Mouse (Mus musculus): ENCODE measurements at regions not wholly inside any gene's neighbourhood (a gene's known extent, or its start where the extent isn't known, plus 50 kb on each side); places are given as distances from the start of the nearest gene placed in this dataset.

DNA sequence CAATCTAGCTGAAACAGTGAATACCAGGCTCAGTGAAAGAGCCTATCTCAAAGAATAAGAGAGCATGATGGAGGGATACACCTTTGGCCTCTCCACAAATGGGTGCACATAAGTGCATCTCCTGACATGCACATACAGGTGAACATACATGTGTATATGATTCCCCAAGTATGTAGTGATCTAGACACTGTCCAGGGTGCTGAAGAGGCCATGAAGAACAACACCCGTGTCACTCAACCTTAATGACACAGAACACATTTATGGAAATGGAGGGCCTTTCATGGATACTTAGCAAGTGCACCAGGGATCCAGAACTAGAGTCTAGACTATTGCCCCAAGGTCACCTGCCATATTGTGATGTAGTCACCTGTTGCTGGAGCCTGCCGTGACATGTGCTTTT lies 56.9 kb downstream of the Spata19 start:
- 86% methylated on average over 2 of the region's 2 CpGs for WGBS
- Histone ChIP-seq H3K4me2 (replicated peaks) (no peak overlapping the region), H3K4me3 (replicated peaks) (no peak overlapping the region), H3K4me1 (replicated peaks) (peaks cover 20% of the 10 kb centered on the region), H3K27ac (no peak overlapping the region), H3K9ac (replicated peaks) (no peak overlapping the region), H3K27me3 (no peaks in the 10 kb centered on the region), H3K9me3 (no peaks in the 10 kb centered on the region), H3K36me3 (no peaks in the 10 kb centered on the region)
- no peak for ATAC-seq

DNA sequence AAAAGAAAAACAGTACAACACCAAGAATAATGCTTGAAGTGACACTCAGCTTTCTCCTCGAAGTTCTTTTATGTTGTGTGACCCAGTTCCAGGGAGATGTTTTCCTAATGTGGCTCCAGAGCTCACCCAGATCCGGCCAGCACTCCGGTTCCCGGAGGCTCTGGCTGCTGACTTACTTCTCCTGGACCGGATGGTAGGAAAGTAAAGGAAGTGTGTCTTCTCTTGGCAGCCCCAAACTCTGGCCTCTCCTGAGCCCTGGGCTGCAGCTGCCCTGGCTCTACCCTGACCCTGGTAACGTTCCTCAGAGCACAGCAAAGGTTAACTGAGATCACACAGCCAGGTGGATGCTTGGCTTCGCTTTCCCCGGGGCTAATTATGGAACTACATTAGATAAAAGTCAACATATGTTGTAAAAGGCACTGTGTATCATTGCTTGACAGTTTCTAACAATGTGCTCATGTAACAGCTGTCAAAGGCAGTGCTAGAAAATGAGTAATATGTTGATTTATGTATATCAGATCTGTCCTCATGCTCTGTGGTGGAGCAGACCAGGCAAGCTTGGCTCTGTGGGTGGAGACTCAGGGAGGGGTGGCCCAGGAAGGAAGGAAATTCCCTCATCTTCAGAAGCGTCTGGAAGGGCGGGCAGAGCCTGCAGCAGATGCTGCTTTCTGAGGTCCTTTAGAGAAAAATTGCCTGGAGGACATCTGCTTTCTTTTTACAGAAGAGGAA lies 57.5 kb downstream of the Spata19 start:
- Histone ChIP-seq H3K4me2 (replicated peaks) (no peak overlapping the region), H3K9ac (replicated peaks) (no peak overlapping the region), H3K4me3 (replicated peaks) (no peak overlapping the region), H3K4me1 (replicated peaks) (peaks cover 22% of the 10 kb centered on the region), H3K36me3 (no peaks in the 10 kb centered on the region), H3K27me3 (no peaks in the 10 kb centered on the region), H3K27ac (no peak overlapping the region), H3K9me3 (no peaks in the 10 kb centered on the region)
- WGBS = 68% methylated on average over 10 of the region's 10 CpGs
- ATAC-seq = peak; percentile 44; the same call in 1 of the 2 replicates

DNA sequence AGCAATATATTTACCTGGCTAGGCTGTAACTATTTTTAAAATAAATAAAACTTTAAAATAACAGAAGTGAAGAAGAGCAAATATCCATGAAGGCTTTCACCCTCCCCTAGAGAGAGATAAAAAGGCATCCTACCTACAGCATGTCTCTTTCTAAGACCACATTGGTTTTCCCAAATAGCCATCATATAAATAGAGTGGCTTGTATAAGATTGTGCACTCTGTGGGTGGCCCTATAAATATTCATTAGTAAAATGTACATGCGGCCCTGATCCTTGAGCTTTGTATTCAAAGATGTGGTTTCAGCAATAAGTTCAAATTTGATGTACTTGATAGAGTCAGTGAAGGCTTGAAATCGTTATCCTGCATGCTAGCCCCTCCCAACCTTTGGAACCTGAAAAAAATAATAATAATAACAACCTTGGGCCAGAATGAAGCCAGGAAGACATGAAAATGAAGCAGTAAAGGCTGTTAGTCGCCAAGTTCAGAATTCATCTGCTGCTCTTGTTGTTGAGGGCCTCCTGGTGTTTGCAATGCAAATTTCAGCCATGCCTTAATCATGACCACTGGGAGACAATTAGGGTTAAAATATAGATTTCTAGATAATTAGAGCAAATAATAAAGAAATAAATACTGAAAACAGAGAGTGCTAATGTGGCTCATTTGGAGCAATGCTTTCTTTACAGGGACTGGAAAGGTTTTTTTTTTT lies 61.9 kb downstream of the Spata19 start:
- ATAC-seq = peak; percentile 24; the same call in 1 of the 2 replicates
- H3K36me3 ChIP-seq = no peaks in the 10 kb centered on the region
- no peak overlapping the region for H3K4me2 ChIP-seq (replicated peaks)
- no peak overlapping the region for H3K9ac ChIP-seq (replicated peaks)
- H3K9me3 ChIP-seq = no peaks in the 10 kb centered on the region
- 14% methylated on average over 3 of the region's 3 CpGs for WGBS
- H3K27me3 ChIP-seq = no peaks in the 10 kb centered on the region
- H3K4me1 ChIP-seq (replicated peaks) = peaks cover 15% of the 10 kb centered on the region
- H3K4me3 ChIP-seq (replicated peaks) = no peak overlapping the region
- no peak overlapping the region for H3K27ac ChIP-seq

DNA sequence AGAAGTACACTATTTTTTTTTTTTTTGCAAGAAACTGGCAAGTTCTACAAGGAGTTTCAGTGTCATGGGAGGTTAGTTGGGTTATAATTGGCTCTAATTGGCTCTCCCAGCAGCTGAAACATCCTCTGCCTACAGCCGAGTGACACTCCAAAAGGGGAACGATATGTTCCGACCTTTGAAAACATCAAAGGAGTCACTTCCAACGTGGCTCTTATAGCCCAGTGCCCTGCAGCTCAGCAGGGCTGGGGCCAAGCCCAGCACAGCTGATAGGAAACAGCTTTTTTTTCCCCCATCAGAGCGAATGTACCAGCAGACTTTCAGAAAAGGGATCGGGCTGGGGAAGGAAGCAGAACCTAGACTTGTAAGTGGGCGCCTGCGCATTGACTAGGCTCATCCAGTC lies 64.4 kb downstream of the Spata19 start:
- Histone ChIP-seq H3K27ac (no peak overlapping the region), H3K36me3 (no peaks in the 10 kb centered on the region), H3K4me1 (replicated peaks) (peaks cover 8% of the 10 kb centered on the region), H3K9me3 (no peaks in the 10 kb centered on the region), H3K9ac (replicated peaks) (no peak overlapping the region), H3K4me3 (replicated peaks) (no peak overlapping the region), H3K27me3 (no peaks in the 10 kb centered on the region), H3K4me2 (replicated peaks) (no peak overlapping the region)
- ATAC-seq = 0 out of 2 replicates have a peak, but pooled peaks have one; percentile 56
- WGBS = 44% methylated on average over 8 of the region's 8 CpGs

DNA sequence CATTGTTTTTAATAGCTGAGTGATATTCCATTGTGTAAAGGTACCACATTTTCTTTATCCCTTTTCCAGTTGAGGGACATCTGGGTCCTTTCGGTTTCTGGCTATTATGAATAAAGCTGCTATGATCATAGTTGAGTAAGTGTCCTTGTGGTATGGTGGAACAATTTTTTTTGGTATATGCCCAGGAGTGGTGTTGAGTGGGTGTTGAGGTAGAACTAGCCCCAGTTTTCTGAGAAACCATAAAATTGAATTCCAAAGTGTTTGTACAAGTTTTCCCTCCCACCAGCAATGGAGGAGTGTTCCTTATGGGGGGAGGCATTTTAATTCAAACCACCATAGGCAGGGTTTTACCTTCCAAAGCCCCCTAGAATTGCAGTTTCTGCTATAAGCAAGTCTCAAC lies 67.4 kb downstream of the Spata19 start:
- Histone ChIP-seq H3K4me2 (replicated peaks) (no peak overlapping the region), H3K4me1 (replicated peaks) (no peaks in the 10 kb centered on the region), H3K27ac (no peak overlapping the region), H3K4me3 (replicated peaks) (no peak overlapping the region), H3K36me3 (no peaks in the 10 kb centered on the region), H3K9me3 (no peaks in the 10 kb centered on the region), H3K27me3 (no peaks in the 10 kb centered on the region), H3K9ac (replicated peaks) (no peak overlapping the region)
- WGBS = 92% methylated on average over 1 of the region's 1 CpGs
- no peak for ATAC-seq

DNA sequence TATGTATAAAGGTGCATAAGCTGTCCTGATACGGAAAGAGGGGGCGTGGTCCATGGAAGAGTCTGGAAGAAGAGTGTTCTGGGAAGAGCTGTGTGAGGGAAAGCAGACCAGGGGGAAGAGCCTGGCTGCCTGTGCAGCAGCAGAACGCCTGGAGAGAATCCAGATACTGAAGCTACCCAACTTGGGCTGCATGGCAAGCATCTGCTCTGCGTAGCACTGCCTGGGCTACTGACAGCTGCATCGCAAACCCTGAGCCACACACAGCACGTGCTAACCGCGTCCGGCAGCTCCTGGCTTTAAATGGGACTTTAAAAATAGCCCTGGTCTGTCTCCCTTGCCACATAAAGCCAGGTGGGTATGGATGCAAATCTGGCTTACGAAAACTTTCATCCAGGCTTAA lies 78.9 kb downstream of the Spata19 start:
- ATAC-seq = no peak
- H3K9ac ChIP-seq (replicated peaks) = no peak overlapping the region
- no peaks in the 10 kb centered on the region for H3K9me3 ChIP-seq
- no peak overlapping the region for H3K27ac ChIP-seq
- no peaks in the 10 kb centered on the region for H3K27me3 ChIP-seq
- H3K4me1 ChIP-seq (replicated peaks) = peaks cover 10% of the 10 kb centered on the region; the same call in 1 of the 2 replicates
- WGBS = 89% methylated on average over 10 of the region's 10 CpGs
- H3K36me3 ChIP-seq = no peaks in the 10 kb centered on the region
- H3K4me2 ChIP-seq (replicated peaks) = no peak overlapping the region
- no peak overlapping the region for H3K4me3 ChIP-seq (replicated peaks)

DNA sequence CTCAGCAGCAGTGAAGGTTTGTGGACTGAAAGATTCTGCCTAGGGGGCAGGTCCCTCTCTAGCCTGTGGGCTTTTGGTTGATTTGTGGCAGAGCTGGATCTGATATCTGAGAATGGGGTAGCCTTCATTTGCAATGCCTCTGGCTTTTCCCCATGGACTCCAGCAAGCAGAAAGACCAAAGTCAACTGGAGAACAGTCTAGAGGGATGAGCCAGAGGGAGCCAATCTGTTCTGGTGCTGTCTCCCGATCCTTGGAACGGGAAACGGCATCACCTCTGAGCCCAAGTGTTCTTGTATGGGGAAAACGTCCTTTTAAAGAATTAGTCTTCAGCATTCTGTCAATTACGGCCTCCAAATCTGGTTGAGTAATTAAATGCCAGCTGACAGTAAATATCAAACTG lies 80.0 kb downstream of the Spata19 start:
- no peak overlapping the region for H3K4me2 ChIP-seq (replicated peaks)
- peaks cover 10% of the 10 kb centered on the region; the same call in 1 of the 2 replicates for H3K4me1 ChIP-seq (replicated peaks)
- no peaks in the 10 kb centered on the region for H3K27me3 ChIP-seq
- no peaks in the 10 kb centered on the region for H3K36me3 ChIP-seq
- no peak overlapping the region for H3K9ac ChIP-seq (replicated peaks)
- H3K4me3 ChIP-seq (replicated peaks) = no peak overlapping the region
- H3K9me3 ChIP-seq = no peaks in the 10 kb centered on the region
- H3K27ac ChIP-seq = no peak overlapping the region
- WGBS = 67% methylated on average over 5 of the region's 5 CpGs
- ATAC-seq = no peak

DNA sequence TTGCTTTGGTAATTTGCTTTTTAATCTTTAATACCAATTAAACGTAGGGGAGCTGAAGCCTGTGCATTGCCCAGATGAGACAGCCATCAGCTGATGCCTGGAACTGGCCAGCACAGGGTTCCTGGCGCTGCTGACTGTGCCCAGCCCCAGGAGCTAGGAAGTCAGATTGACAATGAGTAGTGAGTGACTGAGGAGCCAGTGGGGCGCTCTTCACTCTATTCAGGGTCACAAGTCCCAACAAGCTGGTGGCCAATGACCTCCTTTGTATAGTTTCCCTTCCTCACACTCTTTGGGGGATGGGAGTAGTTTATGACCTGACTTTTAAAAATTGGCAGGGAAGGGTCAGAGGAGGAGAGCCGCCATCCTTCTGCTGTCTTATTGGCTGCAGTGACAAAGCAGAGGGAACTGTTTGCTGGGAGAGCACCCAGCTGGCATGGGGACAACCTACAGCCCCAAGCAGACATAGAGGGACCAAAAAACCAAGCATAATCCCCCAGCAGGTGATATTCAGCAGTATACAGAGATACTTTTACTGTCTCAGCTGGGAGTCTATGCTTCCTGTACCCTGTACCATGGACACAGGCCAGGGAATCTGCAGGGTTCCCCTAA lies 80.6 kb downstream of the Spata19 start:
- Histone ChIP-seq H3K36me3 (no peaks in the 10 kb centered on the region), H3K27me3 (no peaks in the 10 kb centered on the region), H3K9ac (replicated peaks) (no peak overlapping the region), H3K9me3 (no peaks in the 10 kb centered on the region), H3K4me1 (replicated peaks) (peaks cover 10% of the 10 kb centered on the region; the same call in 1 of the 2 replicates), H3K4me3 (replicated peaks) (no peak overlapping the region), H3K4me2 (replicated peaks) (no peak overlapping the region), H3K27ac (no peak overlapping the region)
- peak; percentile 66 for ATAC-seq
- WGBS = 64% methylated on average over 4 of the region's 4 CpGs

DNA sequence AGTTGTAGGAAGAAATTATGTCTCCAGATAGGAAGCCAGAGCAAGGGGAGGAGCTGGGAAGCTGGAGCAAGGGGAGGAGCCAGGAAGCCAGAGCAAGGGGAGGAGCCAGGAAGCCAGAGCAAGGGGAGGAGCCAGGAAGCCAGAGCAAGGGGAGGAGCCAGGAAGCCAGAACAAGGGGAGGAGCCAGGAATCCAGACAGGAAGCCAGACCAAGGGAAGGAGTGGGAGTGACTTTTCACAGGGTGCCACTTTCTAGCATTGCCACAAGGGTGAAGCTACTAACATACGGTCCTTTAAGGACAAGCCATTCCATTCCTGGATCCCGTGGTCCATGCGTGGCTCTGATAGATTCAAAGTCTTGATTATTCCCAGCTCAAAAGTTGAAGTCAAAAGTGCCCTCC lies 81.7 kb downstream of the Spata19 start:
- Histone ChIP-seq H3K4me2 (replicated peaks) (no peak overlapping the region), H3K27me3 (no peaks in the 10 kb centered on the region), H3K9ac (replicated peaks) (no peak overlapping the region), H3K27ac (no peak overlapping the region), H3K9me3 (no peaks in the 10 kb centered on the region), H3K4me3 (replicated peaks) (no peak overlapping the region), H3K36me3 (no peaks in the 10 kb centered on the region), H3K4me1 (replicated peaks) (peaks cover 10% of the 10 kb centered on the region; the same call in 1 of the 2 replicates)
- no peak for ATAC-seq
- WGBS = 92% methylated on average over 3 of the region's 3 CpGs

DNA sequence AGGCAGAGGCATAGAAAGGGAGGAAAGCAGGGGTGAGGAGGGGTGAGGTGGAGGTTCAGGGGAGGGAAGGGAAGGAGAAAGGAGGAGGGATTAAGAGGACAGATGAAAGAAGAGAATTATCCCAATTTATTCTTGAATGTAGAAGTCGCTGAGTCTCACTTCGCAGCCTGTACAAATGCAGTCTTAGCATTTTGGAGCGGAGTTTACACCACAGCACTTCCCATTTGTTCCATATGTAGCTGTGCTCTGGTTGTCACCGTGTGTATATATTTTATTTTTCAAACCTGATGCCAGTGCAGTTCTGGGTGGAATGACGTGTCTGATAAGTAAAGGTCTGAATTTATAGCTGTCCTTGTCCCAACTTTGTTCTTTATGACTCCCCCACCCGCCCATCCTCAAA lies 105.2 kb downstream of the Spata19 start:
- H3K27me3 ChIP-seq = no peaks in the 10 kb centered on the region
- H3K9ac ChIP-seq (replicated peaks) = no peak overlapping the region
- ATAC-seq = no peak

DNA sequence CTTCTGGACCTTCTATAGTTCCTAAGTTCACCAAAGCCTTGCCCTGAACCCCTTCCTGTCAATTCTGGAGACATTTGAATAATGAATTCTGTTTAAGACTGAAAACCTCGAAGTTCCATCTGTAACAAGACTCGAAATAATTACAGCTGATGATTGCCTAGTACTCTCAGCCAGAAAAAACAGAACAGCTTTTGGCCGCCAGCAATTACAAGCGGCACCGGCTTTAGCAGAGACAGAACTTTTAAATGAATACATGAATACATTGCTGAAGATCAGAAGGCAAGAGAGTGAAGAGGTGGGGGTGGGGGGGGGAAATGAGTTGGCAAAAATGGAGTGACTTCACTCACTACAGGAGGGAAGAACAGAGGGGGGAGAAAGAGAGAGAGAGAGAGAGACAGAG lies 112.6 kb downstream of the Spata19 start:
- Histone ChIP-seq H3K4me3 (replicated peaks) (no peak overlapping the region), H3K36me3 (no peaks in the 10 kb centered on the region), H3K9me3 (no peaks in the 10 kb centered on the region), H3K27ac (no peak overlapping the region), H3K9ac (replicated peaks) (no peak overlapping the region), H3K4me2 (replicated peaks) (no peak overlapping the region), H3K4me1 (replicated peaks) (no peaks in the 10 kb centered on the region), H3K27me3 (no peaks in the 10 kb centered on the region)
- no peak for ATAC-seq
- WGBS = 79% methylated on average over 5 of the region's 5 CpGs

More for the DNA sequence above, 105.2 kb downstream of the Spata19 start:
- Histone ChIP-seq H3K9me3 (no peaks in the 10 kb centered on the region), H3K27ac (no peak overlapping the region), H3K4me1 (replicated peaks) (0 out of 2 replicates have a peak, but pooled peaks cover 3% of the 10 kb centered on the region), H3K36me3 (no peaks in the 10 kb centered on the region), H3K4me3 (replicated peaks) (no peak overlapping the region), H3K4me2 (replicated peaks) (no peak overlapping the region)
- 61% methylated on average over 6 of the region's 6 CpGs for WGBS

DNA sequence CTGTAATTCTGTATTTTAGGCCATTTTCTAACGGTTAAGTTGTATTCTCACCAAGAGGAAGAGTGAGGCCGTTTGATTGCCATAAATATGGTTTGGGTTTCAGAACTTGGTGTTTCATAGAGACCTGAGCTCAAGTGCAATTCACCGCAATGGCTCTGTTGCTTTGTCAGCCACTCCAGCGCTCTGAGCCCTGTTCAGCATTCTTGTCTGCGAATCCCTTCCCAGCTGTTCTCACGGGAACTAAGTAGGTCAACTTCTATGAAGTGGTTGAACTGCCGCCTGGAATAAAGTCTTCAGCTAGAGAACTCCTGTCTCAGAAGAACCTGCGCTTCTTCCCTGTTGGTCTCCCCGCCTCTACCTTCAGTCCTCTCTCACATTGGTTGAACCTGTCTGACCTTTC lies 113.1 kb downstream of the Spata19 start:
- Histone ChIP-seq H3K27ac (no peak overlapping the region), H3K4me1 (replicated peaks) (no peaks in the 10 kb centered on the region), H3K4me3 (replicated peaks) (no peak overlapping the region), H3K27me3 (no peaks in the 10 kb centered on the region), H3K9me3 (no peaks in the 10 kb centered on the region), H3K9ac (replicated peaks) (no peak overlapping the region), H3K36me3 (no peaks in the 10 kb centered on the region), H3K4me2 (replicated peaks) (no peak overlapping the region)
- ATAC-seq = no peak
- WGBS = 91% methylated on average over 9 of the region's 9 CpGs

Data from midbrain, embryonic 13.5 days (tissue).